Mouse (Mus musculus): ENCODE data around the gene Hacd3.

Gene Hacd3

DNA sequence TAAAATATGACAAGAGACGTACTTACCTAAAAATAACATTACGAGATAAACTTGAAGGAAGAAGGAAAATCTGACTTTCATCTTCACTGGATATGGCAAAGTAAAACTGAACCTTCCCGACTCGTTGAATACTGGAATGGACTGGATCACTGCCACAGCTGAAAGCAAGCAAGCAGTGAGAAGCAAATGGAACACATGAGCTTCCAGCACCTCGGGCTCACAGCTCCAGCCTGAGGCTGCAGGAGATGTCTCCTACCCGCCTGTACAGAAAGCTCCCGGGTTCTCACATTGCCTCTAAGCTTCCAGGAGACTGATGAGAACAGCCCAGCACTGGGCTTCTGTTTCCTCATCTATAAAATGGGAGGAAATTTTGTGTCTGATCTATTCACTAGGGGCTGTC is 31.2 kb downstream of the Hacd3 start:
- Histone ChIP-seq H3K27me3 (ENCODE audit: control insufficient read depth, insufficient read depth, low read length, poor library complexity, severe bottlenecking) (no peaks in the 10 kb centered on the region), H3K36me3 (ENCODE audit: control insufficient read depth, insufficient read depth, low read length, poor library complexity, severe bottlenecking) (peaks cover 9% of the 10 kb centered on the region; the same call in 1 of the 2 replicates)
- no peak for DNase-seq (ENCODE audit: low read depth, low spot score)

DNA sequence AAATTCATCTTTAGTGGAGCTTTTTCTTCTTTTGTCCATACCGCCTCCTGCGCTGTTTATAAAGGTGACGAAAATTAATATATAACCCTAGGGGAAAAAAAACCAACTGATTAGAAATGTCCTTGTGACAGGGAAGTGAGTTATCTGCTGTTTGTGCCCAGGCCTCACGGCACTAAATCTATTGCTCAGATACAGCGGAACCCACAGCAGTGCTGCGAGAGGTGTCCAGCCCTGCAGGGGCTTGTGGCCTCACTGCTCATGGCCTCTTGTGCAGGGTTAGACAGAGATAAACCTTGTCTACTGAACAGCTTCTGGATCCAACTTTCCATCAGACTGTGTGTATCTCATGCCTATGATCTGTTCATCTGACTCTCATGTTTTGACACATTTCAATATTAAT is 33.0 kb downstream of the Hacd3 start:
- no peak for DNase-seq (ENCODE audit: low read depth, low spot score)
- H3K27me3 ChIP-seq (ENCODE audit: control insufficient read depth, insufficient read depth, low read length, poor library complexity, severe bottlenecking) = no peaks in the 10 kb centered on the region
- peaks cover 11% of the 10 kb centered on the region; the same call in 1 of the 2 replicates for H3K36me3 ChIP-seq (ENCODE audit: control insufficient read depth, insufficient read depth, low read length, poor library complexity, severe bottlenecking)

DNA sequence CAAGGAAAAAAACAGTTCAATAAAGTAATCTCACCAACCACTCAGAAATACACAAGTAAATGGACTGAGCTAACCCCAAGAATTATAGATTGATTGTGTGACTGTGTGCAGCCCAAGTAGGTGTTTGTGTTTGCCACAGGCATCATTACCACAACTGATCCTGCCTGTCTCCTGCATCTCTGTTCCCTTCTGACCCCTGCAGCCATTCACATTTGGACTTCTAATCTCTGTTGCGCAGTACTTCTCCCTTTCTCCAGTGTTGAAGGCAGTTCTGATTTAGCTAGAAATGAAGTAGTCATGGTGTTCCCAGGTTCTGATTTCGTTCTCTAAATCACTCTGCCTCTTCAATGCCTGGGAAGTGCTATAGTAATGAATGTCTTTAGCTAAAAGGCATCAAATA is 33.8 kb downstream of the Hacd3 start:
- Histone ChIP-seq H3K36me3 (ENCODE audit: control insufficient read depth, insufficient read depth, low read length, poor library complexity, severe bottlenecking) (peaks cover 9% of the 10 kb centered on the region; the same call in 1 of the 2 replicates), H3K27me3 (ENCODE audit: control insufficient read depth, insufficient read depth, low read length, poor library complexity, severe bottlenecking) (no peaks in the 10 kb centered on the region)
- DNase-seq (ENCODE audit: low read depth, low spot score) = no peak

DNA sequence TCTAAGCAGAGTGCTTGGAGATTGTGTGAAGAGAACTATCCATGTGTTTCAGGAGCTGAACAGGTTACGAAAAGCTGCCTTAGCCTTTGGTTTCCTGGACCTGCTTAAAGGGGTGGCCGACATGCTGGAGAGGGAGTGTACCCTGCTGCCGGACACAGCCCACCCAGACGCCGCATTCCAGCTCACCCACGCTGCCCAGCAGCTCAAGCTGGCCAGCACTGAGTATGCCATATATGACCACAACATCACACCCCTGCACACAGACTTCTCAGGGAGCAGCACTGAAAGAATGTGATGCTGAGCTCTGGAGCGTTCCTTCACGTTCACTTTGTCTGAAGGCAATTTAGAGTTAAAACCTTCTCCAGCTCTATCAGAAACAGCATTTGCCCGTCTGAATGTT is 35.7 kb downstream of the Hacd3 start:
- DNase-seq (ENCODE audit: low read depth, low spot score) = no peak
- Histone ChIP-seq H3K36me3 (ENCODE audit: control insufficient read depth, insufficient read depth, low read length, poor library complexity, severe bottlenecking) (peaks cover 13% of the 10 kb centered on the region; the same call in 1 of the 2 replicates), H3K27me3 (ENCODE audit: control insufficient read depth, insufficient read depth, low read length, poor library complexity, severe bottlenecking) (no peaks in the 10 kb centered on the region)

DNA sequence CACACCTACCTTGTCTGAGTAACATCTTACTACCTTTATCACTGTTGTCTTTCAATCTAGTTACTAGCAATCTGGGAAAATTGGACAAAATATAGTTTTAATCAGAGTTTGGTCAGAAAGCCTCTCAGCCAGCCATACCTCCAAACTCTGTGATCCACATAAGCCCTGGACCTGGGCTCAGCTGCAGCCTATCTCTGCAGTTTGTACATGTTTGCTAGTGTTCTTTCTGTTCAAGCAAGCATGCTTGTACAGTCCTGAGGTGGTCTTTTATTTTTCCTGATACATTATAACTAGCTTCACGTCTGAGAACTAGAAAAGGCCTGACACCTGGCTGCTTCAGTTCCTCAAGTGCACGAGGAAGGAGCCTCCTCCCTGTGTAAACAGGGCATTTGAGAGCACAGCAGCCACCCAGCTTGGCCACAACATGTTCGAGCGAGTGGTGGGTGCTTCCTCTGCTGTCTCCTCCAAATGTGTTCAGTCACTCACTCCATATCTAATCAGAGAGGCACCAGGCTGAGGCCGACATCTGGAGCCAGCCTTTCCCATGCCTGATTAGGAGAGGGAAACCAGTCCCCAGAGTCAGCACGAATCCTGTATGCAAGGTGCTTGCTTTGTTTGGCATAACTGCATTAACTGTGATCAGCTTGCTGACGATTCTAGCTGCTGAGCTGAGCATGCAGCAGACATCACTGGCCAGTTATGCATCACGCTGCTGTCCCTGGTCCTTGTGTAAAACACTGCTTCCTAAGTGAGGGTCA is 36.3 kb downstream of the Hacd3 start:
- Histone ChIP-seq H3K27me3 (ENCODE audit: control insufficient read depth, insufficient read depth, low read length, poor library complexity, severe bottlenecking) (no peaks in the 10 kb centered on the region), H3K36me3 (ENCODE audit: control insufficient read depth, insufficient read depth, low read length, poor library complexity, severe bottlenecking) (peaks cover 10% of the 10 kb centered on the region)
- DNase-seq (ENCODE audit: low read depth, low spot score) = no peak

DNA sequence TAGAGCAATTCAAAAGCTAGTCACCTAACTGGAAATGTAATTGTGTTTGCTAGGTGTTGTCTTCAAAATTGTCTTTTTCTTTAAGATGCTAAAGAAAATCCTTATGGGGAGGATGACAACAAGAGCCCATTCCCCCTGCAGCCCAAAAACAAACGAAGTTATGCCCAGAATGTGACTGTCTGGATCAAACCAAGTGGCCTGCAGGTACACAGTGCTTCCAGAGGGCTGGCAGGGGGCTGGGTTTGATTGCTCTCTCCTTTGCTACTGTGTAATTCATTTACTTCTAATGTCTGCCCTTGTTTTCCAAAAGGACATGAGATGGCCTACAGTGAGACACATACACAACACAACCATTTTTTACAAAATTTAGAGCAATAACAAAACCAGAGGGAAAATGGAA is 39.6 kb downstream of the Hacd3 start:
- DNase-seq (ENCODE audit: low read depth, low spot score) = no peak
- peaks cover 10% of the 10 kb centered on the region for H3K36me3 ChIP-seq (ENCODE audit: control insufficient read depth, insufficient read depth, low read length, poor library complexity, severe bottlenecking)

DNA sequence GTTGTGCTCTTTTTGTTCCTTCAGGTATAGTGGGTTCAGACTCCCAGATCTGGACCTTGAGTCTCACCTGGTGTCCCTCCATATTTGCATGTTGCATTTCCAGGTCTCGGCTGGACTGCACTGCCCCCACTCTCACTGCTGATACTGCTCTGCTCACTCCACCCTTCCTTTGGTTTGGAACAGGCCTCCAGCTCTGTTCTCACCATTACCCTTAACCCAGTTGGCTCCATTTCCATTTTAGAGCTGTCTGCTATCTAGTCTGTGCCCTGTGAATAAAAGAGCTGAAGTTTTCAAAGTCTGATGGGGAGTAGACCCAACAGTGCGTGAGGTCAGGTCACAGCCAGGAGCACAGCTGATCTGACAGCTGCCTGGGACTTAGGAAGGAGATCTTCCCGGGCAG is 40.9 kb downstream of the Hacd3 start:
- H3K36me3 ChIP-seq (ENCODE audit: control insufficient read depth, insufficient read depth, low read length, poor library complexity, severe bottlenecking) = peaks cover 14% of the 10 kb centered on the region
- DNase-seq (ENCODE audit: low read depth, low spot score) = no peak
- no peaks in the 10 kb centered on the region for H3K27me3 ChIP-seq (ENCODE audit: control insufficient read depth, insufficient read depth, low read length, poor library complexity, severe bottlenecking)

More for the DNA sequence above, 39.6 kb downstream of the Hacd3 start:
- H3K27me3 ChIP-seq (ENCODE audit: control insufficient read depth, insufficient read depth, low read length, poor library complexity, severe bottlenecking) = no peaks in the 10 kb centered on the region

DNA sequence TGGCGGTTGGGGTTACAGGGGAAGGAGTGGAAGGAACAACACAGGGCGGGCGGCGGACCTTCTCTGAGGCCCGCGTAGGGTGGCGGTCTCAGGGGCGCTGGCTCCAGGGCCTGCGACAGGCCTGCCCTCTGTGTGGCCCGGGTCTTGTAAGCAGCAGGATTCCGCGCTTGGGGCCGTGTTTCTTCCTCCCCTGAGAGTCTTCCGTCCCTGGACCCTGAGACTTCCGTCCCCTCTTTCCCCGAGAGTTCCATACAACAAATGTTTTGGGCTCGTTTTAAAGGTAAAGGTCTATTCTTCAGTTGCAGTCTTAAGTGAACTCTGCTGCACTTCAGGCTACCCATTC is 60.5 kb downstream of the Hacd3 start:
- Histone ChIP-seq H3K27me3 (ENCODE audit: control insufficient read depth, insufficient read depth, low read length, poor library complexity, severe bottlenecking) (no peaks in the 10 kb centered on the region), H3K36me3 (ENCODE audit: control insufficient read depth, insufficient read depth, low read length, poor library complexity, severe bottlenecking) (no peaks in the 10 kb centered on the region; the same call in 1 of the 2 replicates)
- DNase-seq (ENCODE audit: low read depth, low spot score) = no peak

DNA sequence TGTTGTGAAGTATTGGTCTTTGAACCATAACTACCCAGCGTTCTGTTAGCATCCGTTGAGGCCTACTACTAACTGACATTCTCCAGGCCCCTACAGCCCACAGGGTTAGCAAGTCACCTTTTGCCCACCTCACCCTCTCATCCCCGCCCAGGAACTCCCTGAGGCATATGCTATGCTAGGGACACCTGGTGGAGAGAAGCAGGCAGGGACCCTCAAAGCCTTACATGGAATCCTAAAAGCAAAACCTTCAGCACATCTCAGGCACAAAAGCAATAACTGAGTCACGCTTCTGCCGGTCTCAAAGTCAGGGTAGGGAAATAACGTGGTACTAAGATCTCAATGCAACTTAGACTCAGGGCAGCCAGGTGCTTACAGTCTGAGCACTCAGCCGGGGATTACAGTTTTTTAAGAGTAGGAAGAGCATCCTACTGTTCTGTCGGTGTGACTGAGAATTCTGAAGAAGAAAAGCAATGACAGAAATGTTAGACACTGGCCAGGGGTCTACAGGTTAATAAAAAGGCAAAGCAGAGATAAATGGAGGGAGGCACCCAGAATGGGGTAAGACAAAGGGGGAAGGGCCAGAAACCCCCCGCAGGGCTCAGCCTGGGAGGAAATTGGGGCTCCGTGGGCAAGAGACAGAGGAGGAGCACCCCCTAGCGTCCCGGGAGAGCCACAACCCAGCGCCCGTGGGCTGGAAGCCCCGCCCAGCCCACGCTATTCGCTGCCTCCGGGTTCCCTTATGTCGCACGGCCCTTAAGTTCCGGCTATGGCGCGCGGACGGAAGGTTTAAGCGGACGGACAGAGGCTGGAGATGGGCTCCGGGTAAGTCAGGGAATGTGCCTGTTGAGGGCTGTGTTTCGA is 61.1 kb downstream of the Hacd3 start, which contains the start of gene Ints14:
Gene Ints14 (plus strand): TSS at position 789 of the 861 bp plus-strand sequence.
- DNase-seq (ENCODE audit: low read depth, low spot score) = peak; percentile 96
- Histone ChIP-seq H3K36me3 (ENCODE audit: control insufficient read depth, insufficient read depth, low read length, poor library complexity, severe bottlenecking) (no peaks in the 10 kb centered on the region; the same call in 1 of the 2 replicates), H3K27me3 (ENCODE audit: control insufficient read depth, insufficient read depth, low read length, poor library complexity, severe bottlenecking) (no peaks in the 10 kb centered on the region)

DNA sequence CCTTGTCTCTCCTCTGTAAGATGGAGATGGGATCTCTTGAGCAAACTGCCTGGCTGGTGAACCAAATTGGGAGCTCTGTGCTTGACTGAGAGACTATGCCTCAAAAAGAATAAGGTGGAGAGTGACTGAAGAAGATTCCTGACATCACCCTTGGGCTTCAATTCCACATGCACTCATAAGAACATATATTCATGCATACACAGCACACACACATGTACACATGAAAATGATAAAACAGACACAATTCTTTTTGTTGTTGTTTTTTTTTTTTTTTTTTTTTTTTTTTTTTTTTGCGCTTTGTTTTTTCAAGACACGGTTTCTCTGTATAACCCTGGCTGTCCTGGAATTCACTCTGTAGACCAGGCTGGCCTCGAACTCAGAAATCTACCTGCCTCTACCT is 64.2 kb downstream of the Hacd3 start:
- DNase-seq (ENCODE audit: low read depth, low spot score) = no peak
- no peaks in the 10 kb centered on the region for H3K27me3 ChIP-seq (ENCODE audit: control insufficient read depth, insufficient read depth, low read length, poor library complexity, severe bottlenecking)
- no peaks in the 10 kb centered on the region for H3K36me3 ChIP-seq (ENCODE audit: control insufficient read depth, insufficient read depth, low read length, poor library complexity, severe bottlenecking)

DNA sequence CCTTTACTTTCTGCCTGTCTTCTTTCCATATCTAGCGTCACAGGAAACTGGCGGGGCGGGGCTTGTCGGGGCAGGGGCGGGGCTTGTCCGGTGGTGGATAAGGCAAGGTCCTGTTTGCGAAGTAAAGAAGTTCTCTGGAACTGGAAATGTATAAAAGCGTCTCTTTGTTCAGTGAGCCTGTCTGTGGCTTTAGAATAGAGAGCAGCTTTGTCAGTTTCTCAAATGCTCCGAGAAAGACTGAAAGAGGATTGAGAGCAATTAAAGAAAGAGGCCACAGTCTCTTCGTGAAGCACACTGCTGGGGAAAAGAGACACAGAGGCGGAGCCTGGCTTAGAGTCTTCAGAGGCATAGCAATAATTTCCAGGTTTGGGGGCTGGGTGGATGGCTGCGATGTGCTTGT is 65.2 kb downstream of the Hacd3 start:
- H3K36me3 ChIP-seq (ENCODE audit: control insufficient read depth, insufficient read depth, low read length, poor library complexity, severe bottlenecking) = no peaks in the 10 kb centered on the region
- peak; percentile 33 for DNase-seq (ENCODE audit: low read depth, low spot score)

DNA sequence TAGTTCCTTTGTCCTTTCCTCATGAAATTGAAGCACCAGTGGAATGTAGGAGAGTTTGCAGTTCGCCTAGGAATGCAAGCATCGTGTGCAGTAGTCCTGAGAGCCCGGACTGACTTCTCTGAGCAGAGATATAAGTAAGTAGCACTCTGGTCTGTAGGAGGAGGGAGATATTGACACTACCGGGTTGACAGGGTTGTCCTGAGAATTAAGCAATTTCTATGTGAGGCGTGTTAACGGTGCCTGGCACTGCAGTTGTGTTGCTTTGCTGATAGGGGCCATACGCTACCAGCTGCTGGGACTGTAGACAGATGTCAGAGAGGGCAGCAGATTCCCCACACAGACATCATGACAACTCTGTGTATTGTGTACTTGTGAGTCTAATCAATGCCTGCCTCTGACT is 68.3 kb downstream of the Hacd3 start:
- H3K27me3 ChIP-seq (ENCODE audit: control insufficient read depth, insufficient read depth, low read length, poor library complexity, severe bottlenecking) = no peaks in the 10 kb centered on the region; the same call in 1 of the 2 replicates
- DNase-seq (ENCODE audit: low read depth, low spot score) = no peak

More for the DNA sequence above, 65.2 kb downstream of the Hacd3 start:
- H3K27me3 ChIP-seq (ENCODE audit: control insufficient read depth, insufficient read depth, low read length, poor library complexity, severe bottlenecking) = no peaks in the 10 kb centered on the region

DNA sequence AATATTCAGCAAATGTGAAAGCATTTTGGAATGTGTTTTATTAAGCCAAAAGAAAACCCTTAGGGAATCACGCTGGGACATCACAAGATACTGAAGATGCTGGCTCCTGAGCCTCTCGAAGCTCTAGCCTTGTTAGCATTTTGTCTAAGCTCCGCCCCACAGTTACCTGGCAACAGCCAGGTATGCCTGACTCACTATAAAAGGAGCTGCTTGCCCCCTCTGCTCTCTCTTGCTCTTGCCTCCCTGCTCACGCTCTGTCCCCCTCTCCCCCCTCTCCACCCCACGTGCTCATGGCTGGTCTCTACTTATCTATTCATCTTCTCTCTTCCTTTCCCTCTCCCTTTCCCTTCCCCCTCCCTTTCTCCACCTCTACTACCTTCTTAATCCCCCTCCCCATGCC is 69.4 kb downstream of the Hacd3 start:
- DNase-seq (ENCODE audit: low read depth, low spot score) = no peak
- Histone ChIP-seq H3K27me3 (ENCODE audit: control insufficient read depth, insufficient read depth, low read length, poor library complexity, severe bottlenecking) (no peaks in the 10 kb centered on the region; the same call in 1 of the 2 replicates), H3K36me3 (ENCODE audit: control insufficient read depth, insufficient read depth, low read length, poor library complexity, severe bottlenecking) (no peaks in the 10 kb centered on the region)

More for the DNA sequence above, 68.3 kb downstream of the Hacd3 start:
- H3K36me3 ChIP-seq (ENCODE audit: control insufficient read depth, insufficient read depth, low read length, poor library complexity, severe bottlenecking) = no peaks in the 10 kb centered on the region

DNA sequence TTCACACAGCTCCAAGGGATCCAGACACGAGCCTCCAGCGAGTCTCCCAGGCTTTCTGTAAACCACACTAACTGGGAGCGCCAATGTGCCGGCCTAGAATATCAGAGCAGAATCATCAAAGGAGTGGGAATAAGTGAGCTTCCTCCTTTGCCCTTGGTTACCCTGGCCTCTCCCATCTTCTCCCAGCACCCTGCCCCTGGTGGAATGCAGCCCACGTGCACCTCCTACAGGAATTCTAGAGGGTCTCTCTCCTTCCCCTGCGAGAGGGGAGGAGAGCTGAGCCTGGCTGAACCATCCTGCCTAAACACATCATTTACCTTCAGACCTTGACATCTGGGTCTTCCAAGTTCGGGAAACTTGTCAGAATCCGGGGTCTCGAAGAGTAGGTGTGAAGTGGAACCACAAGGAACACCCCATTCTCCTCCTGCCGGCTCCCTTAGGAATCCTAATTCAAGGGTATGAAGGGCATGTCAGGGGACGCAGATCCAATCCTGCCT is 70.3 kb downstream of the Hacd3 start, which contains the start of gene Slc24a1:
Gene Slc24a1 (minus strand): TSS at position 447 of the 497 bp plus-strand sequence.
- Histone ChIP-seq H3K27me3 (ENCODE audit: control insufficient read depth, insufficient read depth, low read length, poor library complexity, severe bottlenecking) (no peaks in the 10 kb centered on the region; the same call in 1 of the 2 replicates), H3K36me3 (ENCODE audit: control insufficient read depth, insufficient read depth, low read length, poor library complexity, severe bottlenecking) (no peaks in the 10 kb centered on the region)
- DNase-seq (ENCODE audit: low read depth, low spot score) = no peak
